Mouse (Mus musculus): Measurements from ENCODE around the gene Mllt1. TPM values are rescaled to one million over a fixed set of nuclear protein-coding genes. Genes with fewer than 3 reads are reported as not detected.

The Mllt1 gene
- total RNA-seq, 2 experiments from 2014 or later = 80.8 to 87.6 TPM

GRCm38 (mm10) chr17:56963646-56964045, 28.4 kb upstream of the Mllt1 start:
- no peak for DNase-seq (ENCODE audit: extremely low spot score in 1 of 2, low spot score in 2 of 2)
- no peak overlapping the region for H3K27ac ChIP-seq
- intact Hi-C loops (cut with DNase I) = no loop called here
- no peak overlapping the region for H3K4me3 ChIP-seq
- TF ChIP-seq CTCF (IDR thresholded peaks at IDR 0.05) = no peak

GRCm38 (mm10) chr17:56962642-56963405, 27.6 kb upstream of the Mllt1 start:
- no peak overlapping the region for H3K4me3 ChIP-seq
- no peak overlapping the region for H3K27ac ChIP-seq
- intact Hi-C loops (cut with DNase I) = no loop called here
- DNase-seq (ENCODE audit: extremely low spot score in 1 of 2, low spot score in 2 of 2) = no peak
- TF ChIP-seq CTCF (IDR thresholded peaks at IDR 0.05) = no peak

GRCm38 (mm10) chr17:56961880-56962279, 26.7 kb upstream of the Mllt1 start:
- no peak; the same call in 1 of the 2 replicates for TF ChIP-seq CTCF (IDR thresholded peaks at IDR 0.05)
- DNase-seq (ENCODE audit: extremely low spot score in 1 of 2, low spot score in 2 of 2) = no peak
- intact Hi-C loops (cut with DNase I) = no loop called here
- no peak overlapping the region for H3K27ac ChIP-seq
- H3K4me3 ChIP-seq = no peak overlapping the region

- intact Hi-C loops (cut with DNase I) = no loop called here
- Histone ChIP-seq H3K4me3 (no peak overlapping the region), H3K27ac (no peak overlapping the region)
- TF ChIP-seq CTCF (IDR thresholded peaks at IDR 0.05) = no peak
- no peak for DNase-seq (ENCODE audit: extremely low spot score in 1 of 2, low spot score in 2 of 2)
These were observed 23.5 kb upstream of the Mllt1 start for GRCm38 (mm10) chr17:56958667-56959066.

GRCm38 (mm10) chr17:56957763-56958429, 22.7 kb upstream of the Mllt1 start:
- intact Hi-C loops (cut with DNase I) = no loop called here
- DNase-seq (ENCODE audit: extremely low spot score in 1 of 2, low spot score in 2 of 2) = no peak
- Histone ChIP-seq H3K4me3 (no peak overlapping the region), H3K27ac (no peak overlapping the region)
- TF ChIP-seq CTCF (IDR thresholded peaks at IDR 0.05) = peak; percentile 1; the same call in 1 of the 2 replicates

- DNase-seq (ENCODE audit: extremely low spot score in 1 of 2, low spot score in 2 of 2) = no peak
- H3K4me3 ChIP-seq = no peak overlapping the region
- H3K27ac ChIP-seq = no peak overlapping the region
- no peak for TF ChIP-seq CTCF (IDR thresholded peaks at IDR 0.05)
- intact Hi-C loops (cut with DNase I) = loop anchor here (5.0 kb wide), 1 partner anchor 148 kb away; no protein-coding TSS in a partner anchor
These were observed 19.7 kb upstream of the Mllt1 start for GRCm38 (mm10) chr17:56954871-56955270.

GRCm38 (mm10) chr17:56952639-56953038, 17.4 kb upstream of the Mllt1 start:
- DNase-seq (ENCODE audit: extremely low spot score in 1 of 2, low spot score in 2 of 2) = no peak
- intact Hi-C loops (cut with DNase I) = loop anchor here (5.0 kb wide), 1 partner anchor 145 kb away; no protein-coding TSS in a partner anchor
- no peak for TF ChIP-seq CTCF (IDR thresholded peaks at IDR 0.05)
- no peak overlapping the region for H3K27ac ChIP-seq
- H3K4me3 ChIP-seq = no peak overlapping the region

- H3K27ac ChIP-seq = no peak overlapping the region
- intact Hi-C loops (cut with DNase I) = loop anchor here (2.0 to 5.0 kb wide), 2 partner anchors 54 to 144 kb away; no protein-coding TSS in a partner anchor
- H3K4me3 ChIP-seq = no peak overlapping the region
- peak; percentile 84 for TF ChIP-seq CTCF (IDR thresholded peaks at IDR 0.05)
- DNase-seq (ENCODE audit: extremely low spot score in 1 of 2, low spot score in 2 of 2) = peak in 1 of 2 experiments; percentile 47
These were observed 15.7 kb upstream of the Mllt1 start for GRCm38 (mm10) chr17:56950915-56951314.

GRCm38 (mm10) chr17:56938751-56939150, 3.5 kb upstream of the Mllt1 start:
- Histone ChIP-seq H3K4me3 (no peak overlapping the region), H3K27ac (no peak overlapping the region)
- no peak for DNase-seq (ENCODE audit: extremely low spot score in 1 of 2, low spot score in 2 of 2)
- intact Hi-C loops (cut with DNase I) = loop anchor here (5.0 kb wide), 1 partner anchor 126 kb away; no protein-coding TSS in a partner anchor
- TF ChIP-seq CTCF (IDR thresholded peaks at IDR 0.05) = no peak

- no peak for DNase-seq (ENCODE audit: extremely low spot score in 1 of 2, low spot score in 2 of 2)
- intact Hi-C loops (cut with DNase I) = loop anchor here (5.0 kb wide), 1 partner anchor 124 kb away; no protein-coding TSS in a partner anchor
- TF ChIP-seq CTCF (IDR thresholded peaks at IDR 0.05) = no peak
- Histone ChIP-seq H3K27ac (no peak overlapping the region), H3K4me3 (no peak overlapping the region)
These were observed 1.5 kb upstream of the Mllt1 start for GRCm38 (mm10) chr17:56936731-56937130.

- Histone ChIP-seq H3K27ac (peak overlapping the region; percentile 77), H3K4me3 (peak overlapping the region; percentile 78)
- intact Hi-C loops (cut with DNase I) = loop anchor here (2.0 to 5.0 kb wide), 2 partner anchors 54 to 122 kb away; no protein-coding TSS in a partner anchor
- TF ChIP-seq CTCF (IDR thresholded peaks at IDR 0.05) = no peak
- DNase-seq (ENCODE audit: extremely low spot score in 1 of 2, low spot score in 2 of 2) = peak in 1 of 2 experiments; percentile 46
These were observed 477 bp downstream of the Mllt1 start for GRCm38 (mm10) chr17:56934545-56935330.
